Mouse (Mus musculus): ENCODE data around the gene Efnb2. TPM values are rescaled to one million over a fixed set of nuclear protein-coding genes. Genes with fewer than 3 reads are reported as not detected.

Efnb2 gene
- total and polyA plus RNA-seq, 3 experiments, result 16.8 to 24.1 (median 22.2) TPM

DNA sequence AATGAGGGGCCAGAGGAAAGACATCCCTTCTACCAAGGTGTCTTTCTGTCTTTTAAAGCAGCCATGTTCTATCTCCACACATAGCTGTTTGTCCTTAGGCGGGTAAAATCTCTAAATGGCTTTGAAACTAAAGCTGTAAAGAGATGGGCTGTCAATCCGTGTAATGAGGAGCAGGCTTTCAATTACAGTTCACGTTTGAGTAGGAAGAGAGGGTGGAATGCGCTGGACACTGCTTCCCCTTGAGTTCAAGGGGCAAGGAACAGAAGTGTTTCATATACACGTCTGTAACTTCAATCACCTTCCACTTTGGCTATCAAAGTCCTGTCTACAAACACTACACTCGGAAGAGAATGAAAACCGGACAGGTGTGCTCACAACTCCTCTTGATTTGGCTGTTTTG is 37.0 kb downstream of the Efnb2 start:
- 45% methylated on average over 7 of the region's 7 CpGs for WGBS
- H3K79me2 ChIP-seq (replicated peaks; ENCODE audit: control insufficient read depth, insufficient read depth, low read length), result no peaks in the 10 kb centered on the region
- H3K4me3 ChIP-seq, result no peak overlapping the region
- no peak for DNase-seq
- no peak overlapping the region for H3K9ac ChIP-seq (ENCODE audit: low read depth, low read length)
- no peaks in the 10 kb centered on the region for H3K27me3 ChIP-seq (ENCODE audit: control insufficient read depth, insufficient read depth, low read length)
- peaks cover 8% of the 10 kb centered on the region for H3K4me1 ChIP-seq (ENCODE audit: control insufficient read depth, insufficient read depth, low read length)
- intact Hi-C loops (cut with DNase I), result no loop called here
- TF ChIP-seq CTCF (IDR thresholded peaks at IDR 0.05) (no peak), POLR2A (IDR thresholded peaks at IDR 0.05; ENCODE audit: insufficient read depth, low read depth, low read length) (no peak), EP300 (IDR thresholded peaks at IDR 0.05; ENCODE audit: insufficient read depth, low read depth, low read length) (no peak)
- H3K36me3 ChIP-seq (ENCODE audit: control insufficient read depth, insufficient read depth, low read length), result peaks cover 14% of the 10 kb centered on the region
- H3K27ac ChIP-seq, result peak overlapping the region; percentile 51

DNA sequence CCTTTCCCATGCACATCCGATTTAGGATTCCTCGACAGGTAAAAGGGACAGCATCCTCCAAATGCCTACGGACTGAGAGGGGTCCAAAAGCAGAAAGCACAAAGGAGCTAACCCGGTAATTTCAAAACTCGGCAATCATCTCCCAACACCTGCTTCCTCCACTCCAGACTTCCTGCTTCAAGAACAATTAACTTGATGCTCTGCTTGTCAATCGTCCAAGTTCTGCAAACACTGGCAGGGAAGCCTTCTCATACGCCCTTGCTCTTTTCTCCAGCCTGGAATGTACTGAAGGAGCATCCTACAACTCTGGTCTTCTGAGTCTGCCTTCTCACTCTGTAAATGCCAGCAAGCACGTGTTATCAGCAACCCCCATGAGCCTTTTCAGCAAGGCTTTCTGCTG is 37.6 kb downstream of the Efnb2 start:
- Histone ChIP-seq H3K27ac (peak overlapping the region; percentile 51), H3K4me1 (ENCODE audit: control insufficient read depth, insufficient read depth, low read length) (peaks cover 8% of the 10 kb centered on the region), H3K9ac (ENCODE audit: low read depth, low read length) (no peak overlapping the region), H3K27me3 (ENCODE audit: control insufficient read depth, insufficient read depth, low read length) (no peaks in the 10 kb centered on the region), H3K79me2 (replicated peaks; ENCODE audit: control insufficient read depth, insufficient read depth, low read length) (no peaks in the 10 kb centered on the region), H3K36me3 (ENCODE audit: control insufficient read depth, insufficient read depth, low read length) (peaks cover 11% of the 10 kb centered on the region), H3K4me3 (no peak overlapping the region)
- 24% methylated on average over 8 of the region's 8 CpGs for WGBS
- TF ChIP-seq CTCF (IDR thresholded peaks at IDR 0.05) (no peak), EP300 (IDR thresholded peaks at IDR 0.05; ENCODE audit: insufficient read depth, low read depth, low read length) (peak; percentile 81; the same call in 1 of the 2 replicates), POLR2A (IDR thresholded peaks at IDR 0.05; ENCODE audit: insufficient read depth, low read depth, low read length) (peak; percentile 71; the same call in 1 of the 2 replicates)
- peak in 1 of 2 experiments; percentile 57 for DNase-seq
- intact Hi-C loops (cut with DNase I), result loop anchor here (2.0 kb wide), 2 partner anchors 19 to 37 kb away; partner anchors contain the start of gene Efnb2

DNA sequence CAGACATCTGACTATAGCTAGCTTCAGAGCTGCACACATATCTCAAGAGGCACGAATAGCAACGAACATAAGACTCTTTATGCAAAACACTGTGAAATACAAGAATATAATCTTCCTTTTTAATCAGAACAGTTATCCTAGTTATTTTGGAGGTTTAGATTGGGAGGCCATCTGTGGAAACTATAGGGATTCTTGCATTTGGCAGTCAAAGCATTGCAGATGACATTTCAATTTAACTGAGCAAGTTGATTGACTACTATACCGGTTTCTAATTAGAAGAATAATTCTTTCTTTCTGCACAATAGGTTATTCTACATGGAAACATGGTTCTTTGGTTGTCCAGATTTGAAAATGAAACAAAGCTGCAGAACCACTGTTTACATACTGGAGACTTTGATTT is 38.6 kb downstream of the Efnb2 start:
- no peak for TF ChIP-seq CTCF (IDR thresholded peaks at IDR 0.05)
- TF ChIP-seq POLR2A (IDR thresholded peaks at IDR 0.05; ENCODE audit: insufficient read depth, low read depth, low read length), result no peak
- no peak for TF ChIP-seq EP300 (IDR thresholded peaks at IDR 0.05; ENCODE audit: insufficient read depth, low read depth, low read length)
- Histone ChIP-seq H3K36me3 (ENCODE audit: control insufficient read depth, insufficient read depth, low read length) (peaks cover 11% of the 10 kb centered on the region), H3K27ac (peak overlapping the region; percentile 27), H3K4me1 (ENCODE audit: control insufficient read depth, insufficient read depth, low read length) (peaks cover 8% of the 10 kb centered on the region), H3K9ac (ENCODE audit: low read depth, low read length) (no peak overlapping the region), H3K79me2 (replicated peaks; ENCODE audit: control insufficient read depth, insufficient read depth, low read length) (no peaks in the 10 kb centered on the region), H3K4me3 (no peak overlapping the region), H3K27me3 (ENCODE audit: control insufficient read depth, insufficient read depth, low read length) (no peaks in the 10 kb centered on the region)
- DNase-seq, result no peak
- intact Hi-C loops (cut with DNase I), result loop anchor here (2.0 kb wide), 2 partner anchors 18 to 38 kb away; partner anchors contain the start of gene Efnb2
- whole genome bisulfite sequencing, result 74% methylated on average over 3 of the region's 3 CpGs

DNA sequence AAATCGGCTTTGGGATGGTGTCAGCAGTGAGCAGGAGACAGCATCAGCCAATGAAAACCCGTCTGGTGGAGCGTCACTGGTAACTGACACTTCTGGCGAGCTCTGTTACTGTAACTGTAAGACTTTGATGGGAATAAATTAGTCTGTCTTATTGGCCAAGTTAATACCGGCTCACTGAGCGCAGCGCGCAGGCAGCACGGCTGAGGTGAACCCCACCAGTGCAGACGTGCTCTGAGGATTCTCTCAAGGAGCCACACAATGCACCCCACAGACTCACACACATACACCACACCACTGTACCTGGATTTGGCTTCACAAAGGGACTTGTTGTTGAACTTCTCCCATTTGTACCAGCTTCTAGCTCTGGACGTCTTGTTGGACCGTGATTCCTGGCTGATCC is 39.0 kb downstream of the Efnb2 start:
- no peak for TF ChIP-seq EP300 (IDR thresholded peaks at IDR 0.05; ENCODE audit: insufficient read depth, low read depth, low read length)
- no peak for TF ChIP-seq POLR2A (IDR thresholded peaks at IDR 0.05; ENCODE audit: insufficient read depth, low read depth, low read length)
- TF ChIP-seq CTCF (IDR thresholded peaks at IDR 0.05), result no peak
- DNase-seq, result no peak
- Histone ChIP-seq H3K36me3 (ENCODE audit: control insufficient read depth, insufficient read depth, low read length) (peaks cover 11% of the 10 kb centered on the region), H3K27ac (no peak overlapping the region), H3K27me3 (ENCODE audit: control insufficient read depth, insufficient read depth, low read length) (no peaks in the 10 kb centered on the region), H3K4me3 (no peak overlapping the region), H3K79me2 (replicated peaks; ENCODE audit: control insufficient read depth, insufficient read depth, low read length) (no peaks in the 10 kb centered on the region), H3K9ac (ENCODE audit: low read depth, low read length) (no peak overlapping the region), H3K4me1 (ENCODE audit: control insufficient read depth, insufficient read depth, low read length) (peaks cover 8% of the 10 kb centered on the region)
- intact Hi-C loops (cut with DNase I), result loop anchor here (2.0 kb wide), 2 partner anchors 17 to 39 kb away; partner anchors contain the start of gene Efnb2
- 95% methylated on average over 12 of the region's 12 CpGs for WGBS

DNA sequence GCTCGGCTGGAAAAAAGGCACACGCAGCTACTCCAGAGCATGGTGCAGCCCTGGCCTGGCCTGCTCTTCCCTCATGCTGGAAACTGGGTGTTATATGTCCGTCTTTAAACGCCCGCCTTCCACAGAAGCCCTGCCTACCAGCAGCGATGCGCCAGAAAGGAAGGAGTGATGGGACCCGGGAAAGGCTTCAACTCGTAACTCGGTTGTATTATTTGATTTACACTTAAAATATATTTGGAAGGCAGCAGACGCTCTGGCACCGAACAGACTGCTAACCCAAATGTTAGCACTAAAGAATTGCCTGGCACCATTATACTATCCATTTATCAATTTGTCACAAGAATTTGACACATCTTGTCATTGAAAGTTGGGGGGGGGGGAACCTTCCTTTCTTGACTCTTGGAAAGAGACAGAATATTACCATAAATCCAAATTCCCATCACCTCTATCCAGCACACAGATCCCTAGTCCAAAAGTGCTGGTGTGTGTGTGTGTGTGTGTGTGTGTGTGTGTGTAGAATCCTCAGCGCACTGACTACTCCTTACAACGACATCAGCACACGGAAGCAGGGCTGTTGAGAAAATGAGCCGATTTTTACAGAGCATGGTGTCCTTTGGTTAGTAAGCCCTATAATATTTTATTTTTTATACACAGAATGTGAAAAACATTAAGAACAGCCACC is 39.7 kb downstream of the Efnb2 start:
- no peak overlapping the region for H3K9ac ChIP-seq (ENCODE audit: low read depth, low read length)
- intact Hi-C loops (cut with DNase I), result no loop called here
- 85% methylated on average over 16 of the region's 16 CpGs for WGBS
- peaks cover 11% of the 10 kb centered on the region for H3K36me3 ChIP-seq (ENCODE audit: control insufficient read depth, insufficient read depth, low read length)
- H3K79me2 ChIP-seq (replicated peaks; ENCODE audit: control insufficient read depth, insufficient read depth, low read length), result no peaks in the 10 kb centered on the region
- H3K27me3 ChIP-seq (ENCODE audit: control insufficient read depth, insufficient read depth, low read length), result no peaks in the 10 kb centered on the region
- no peak for DNase-seq
- no peak overlapping the region for H3K4me3 ChIP-seq
- no peak overlapping the region for H3K27ac ChIP-seq
- H3K4me1 ChIP-seq (ENCODE audit: control insufficient read depth, insufficient read depth, low read length), result peaks cover 8% of the 10 kb centered on the region
- TF ChIP-seq POLR2A (IDR thresholded peaks at IDR 0.05; ENCODE audit: insufficient read depth, low read depth, low read length), result no peak

DNA sequence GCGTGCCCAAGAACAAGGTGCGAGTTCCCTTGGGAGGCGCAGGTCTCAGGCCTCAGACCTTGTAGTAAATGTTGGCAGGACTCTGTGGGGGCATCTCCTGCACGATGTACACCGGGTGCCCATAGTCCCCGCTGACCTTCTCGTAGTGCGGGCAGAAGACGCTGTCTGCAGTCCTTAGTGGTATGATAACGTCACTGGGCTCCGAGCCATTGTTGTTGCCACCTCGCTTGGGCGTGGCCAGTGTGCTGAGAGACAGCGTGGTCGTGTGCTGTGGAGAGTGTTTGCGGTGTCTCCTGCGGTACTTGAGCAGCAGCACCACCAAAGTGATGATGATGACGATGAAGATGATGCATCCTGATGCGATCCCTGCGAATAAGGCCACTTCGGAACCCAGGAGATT is 40.5 kb downstream of the Efnb2 start:
- Histone ChIP-seq H3K4me3 (no peak overlapping the region), H3K36me3 (ENCODE audit: control insufficient read depth, insufficient read depth, low read length) (peaks cover 11% of the 10 kb centered on the region), H3K79me2 (replicated peaks; ENCODE audit: control insufficient read depth, insufficient read depth, low read length) (no peaks in the 10 kb centered on the region), H3K27me3 (ENCODE audit: control insufficient read depth, insufficient read depth, low read length) (no peaks in the 10 kb centered on the region), H3K4me1 (ENCODE audit: control insufficient read depth, insufficient read depth, low read length) (peaks cover 8% of the 10 kb centered on the region), H3K9ac (ENCODE audit: low read depth, low read length) (no peak overlapping the region), H3K27ac (no peak overlapping the region)
- TF ChIP-seq CTCF (IDR thresholded peaks at IDR 0.05) (no peak), EP300 (IDR thresholded peaks at IDR 0.05; ENCODE audit: insufficient read depth, low read depth, low read length) (no peak), POLR2A (IDR thresholded peaks at IDR 0.05; ENCODE audit: insufficient read depth, low read depth, low read length) (no peak)
- 76% methylated on average over 21 of the region's 21 CpGs for WGBS
- DNase-seq, result no peak
- intact Hi-C loops (cut with DNase I), result no loop called here

Data from heart, adult 2 months (tissue).